8 mouse cellular contexts compared by ENCODE assay signal in genomic region chr5:144794687-144795086, GRCm38 (mm10). TPM values are rescaled to one million over a fixed set of nuclear protein-coding genes. Genes with fewer than 3 reads are reported as not detected.
DNase-seq lines count a peak whose midpoint lies in the region; ATAC-seq and TF ChIP-seq lines count a peak whose summit lies in the region.

No protein-coding gene starts in this region.

- no peaks in the 10 kb centered on the region for H3K4me1 ChIP-seq in midbrain, embryonic 10.5 days
- H3K4me1 ChIP-seq in midbrain, embryonic 13.5 days (replicated peaks), result no peaks in the 10 kb centered on the region
- H3K4me1 ChIP-seq in kidney, postnatal 0 days (replicated peaks; ENCODE audit: insufficient read depth, low read length), result no peaks in the 10 kb centered on the region

- peak; percentile 33 for DNase-seq in adrenal gland, postnatal 10 days
- no peak for DNase-seq in adrenal gland, adult 2 months
- DNase-seq in midbrain, embryonic 10.5 days (ENCODE audit: low spot score), result peak; percentile 21
- DNase-seq in cerebellum, postnatal 25 days, result peak; percentile 30 to 57
- DNase-seq in kidney, postnatal 0 days (ENCODE audit: low spot score), result peak; percentile 19
- peak; percentile 13 for DNase-seq in lung, postnatal 14 days

- no peak overlapping the region for H3K9ac ChIP-seq in midbrain, embryonic 13.5 days (replicated peaks)
- H3K9ac ChIP-seq in kidney, postnatal 0 days (ENCODE audit: low read depth, low read length), result no peak overlapping the region

- H3K4me3 ChIP-seq in midbrain, embryonic 10.5 days, result no peak overlapping the region
- H3K4me3 ChIP-seq in midbrain, embryonic 13.5 days (replicated peaks), result no peak overlapping the region
- H3K4me3 ChIP-seq in kidney, postnatal 0 days (replicated peaks; ENCODE audit: low read depth, low read length), result no peak overlapping the region

- peaks cover 100% of the 10 kb centered on the region for H3K36me3 ChIP-seq in midbrain, embryonic 10.5 days
- peaks cover 100% of the 10 kb centered on the region for H3K36me3 ChIP-seq in midbrain, embryonic 13.5 days
- H3K36me3 ChIP-seq in kidney, postnatal 0 days (ENCODE audit: insufficient read depth, low read length), result peaks cover 92% of the 10 kb centered on the region

- no peak overlapping the region for H3K27ac ChIP-seq in midbrain, embryonic 10.5 days (replicated peaks)
- H3K27ac ChIP-seq in midbrain, embryonic 13.5 days, result no peak overlapping the region
- H3K27ac ChIP-seq in kidney, postnatal 0 days, result no peak overlapping the region

- 83% methylated on average over 6 of the region's 6 CpGs for whole genome bisulfite sequencing in midbrain, embryonic 10.5 days
- 78% methylated on average over 6 of the region's 6 CpGs for WGBS in midbrain, embryonic 13.5 days
- 74% methylated on average over 6 of the region's 6 CpGs for WGBS in kidney, postnatal 0 days

- peak; percentile 63 for TF ChIP-seq CTCF in kidney, postnatal 0 days (IDR thresholded peaks at IDR 0.05; ENCODE audit: low read depth)

- H3K9me3 ChIP-seq in midbrain, embryonic 10.5 days (replicated peaks), result no peaks in the 10 kb centered on the region
- H3K9me3 ChIP-seq in midbrain, embryonic 13.5 days, result no peaks in the 10 kb centered on the region
- H3K9me3 ChIP-seq in kidney, postnatal 0 days (replicated peaks; ENCODE audit: low read length), result no peaks in the 10 kb centered on the region

- H3K4me2 ChIP-seq in midbrain, embryonic 13.5 days (replicated peaks), result no peak overlapping the region
- no peak overlapping the region for H3K4me2 ChIP-seq in kidney, postnatal 0 days (ENCODE audit: low read length)

- H3K27me3 ChIP-seq in midbrain, embryonic 10.5 days (ENCODE audit: low read depth, poor library complexity, severe bottlenecking), result no peaks in the 10 kb centered on the region
- no peaks in the 10 kb centered on the region for H3K27me3 ChIP-seq in midbrain, embryonic 13.5 days
- no peaks in the 10 kb centered on the region for H3K27me3 ChIP-seq in kidney, postnatal 0 days (ENCODE audit: insufficient read depth, low read length)

- no peak for ATAC-seq in midbrain, embryonic 13.5 days
- ATAC-seq in kidney, postnatal 0 days (replicated peaks; ENCODE audit: low FRiP score, low read depth), result no peak
- no peak for ATAC-seq in monocyte, adult 5-6 weeks (replicated peaks; ENCODE audit: insufficient number of reproducible peaks, low FRiP score, low TSS enrichment, poor library complexity, severe bottlenecking)

RNA-seq across cellular contexts. Expression of gene Trrap, which starts 27.2 kb away (rescaled TPM):
- 100 to 1,000 TPM in 1 of 2 experiments, 10 to 100 TPM in 1; 77.5 to 114 TPM for total RNA-seq in adrenal gland, postnatal 10 days (2021)
- 10 to 100 TPM; 65.9 to 92.4 TPM for total RNA-seq in adrenal gland, adult 2 months (2021)
- 80.0 and 80.6 TPM in 2 replicates for polyA plus RNA-seq in adrenal gland, adult 2 months (2012; rRNA removed)
- polyA plus RNA-seq in midbrain, embryonic 10.5 days (2016; fragmentation: Nextera tagmentation; extraction: Ambion mirVana), result 69.8 and 81.2 TPM in 2 replicates
- 84.6 and 94.4 TPM in 2 replicates for polyA plus RNA-seq in midbrain, embryonic 13.5 days (2015; fragmentation: Nextera tagmentation; extraction: Ambion mirVana)
- 41.1 and 52.1 TPM in 2 replicates for polyA plus RNA-seq in kidney, postnatal 0 days (2015; fragmentation: Nextera tagmentation; extraction: Ambion mirVana)
- total RNA-seq in monocyte, adult 5-6 weeks (2017), result 28.5 to 57.1 TPM (median 40.8 TPM) in 3 replicates

RNA-seq across cellular contexts. Expression of gene Tmem130, which starts 33.1 kb away (rescaled TPM):
- total RNA-seq in adrenal gland, postnatal 10 days (2021), result 10 to 100 TPM; 24.8 to 25.9 TPM
- total RNA-seq in adrenal gland, adult 2 months (2021), result 10 to 100 TPM; 30.5 to 48.0 TPM
- 17.9 and 24.0 TPM in 2 replicates for polyA plus RNA-seq in adrenal gland, adult 2 months (2012; rRNA removed)
- polyA plus RNA-seq in midbrain, embryonic 10.5 days (2016; fragmentation: Nextera tagmentation; extraction: Ambion mirVana), result 2.5 and 10.9 TPM in 2 replicates
- 202 and 235 TPM in 2 replicates for polyA plus RNA-seq in midbrain, embryonic 13.5 days (2015; fragmentation: Nextera tagmentation; extraction: Ambion mirVana)
- 0.17 and 0.24 TPM in 2 replicates for polyA plus RNA-seq in kidney, postnatal 0 days (2015; fragmentation: Nextera tagmentation; extraction: Ambion mirVana)
- total RNA-seq in monocyte, adult 5-6 weeks (2017), result not detected in 3 replicates
